Mouse (Mus musculus) yolk sac, embryonic 10.5 days (tissue): ENCODE data around the gene Tns1.

Experiments
- DNase-seq: peaks from one replicate; pipeline ENCODE4 v3.0.0-alpha.2; 2017; ENCODE audit warnings: low spot score

Tns1 gene

GRCm38 (mm10) chr1:74012706-74013105, 111.5 kb downstream of the Tns1 start:
- DNase-seq, result no peak

DNA sequence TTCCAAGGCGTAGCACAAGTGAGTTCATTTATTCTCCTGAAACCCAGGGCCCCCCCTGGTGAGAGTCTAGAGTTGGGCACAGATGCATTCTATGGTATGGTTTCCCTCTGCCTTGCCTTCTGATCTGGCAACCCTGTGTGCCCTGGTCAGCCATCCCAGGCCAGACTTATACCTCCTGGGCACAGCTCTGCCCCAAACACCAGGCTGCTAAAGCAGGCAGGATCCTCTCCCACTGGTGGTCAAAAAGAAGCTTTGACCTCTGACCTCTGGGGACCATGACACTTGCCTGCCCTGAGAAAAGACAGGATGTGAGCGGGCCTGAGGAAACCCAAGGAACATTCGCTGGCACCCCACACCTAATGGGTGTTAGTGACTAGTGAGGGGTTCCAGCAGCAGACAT, 114.8 kb downstream of the Tns1 start:
- DNase-seq, result no peak

DNA sequence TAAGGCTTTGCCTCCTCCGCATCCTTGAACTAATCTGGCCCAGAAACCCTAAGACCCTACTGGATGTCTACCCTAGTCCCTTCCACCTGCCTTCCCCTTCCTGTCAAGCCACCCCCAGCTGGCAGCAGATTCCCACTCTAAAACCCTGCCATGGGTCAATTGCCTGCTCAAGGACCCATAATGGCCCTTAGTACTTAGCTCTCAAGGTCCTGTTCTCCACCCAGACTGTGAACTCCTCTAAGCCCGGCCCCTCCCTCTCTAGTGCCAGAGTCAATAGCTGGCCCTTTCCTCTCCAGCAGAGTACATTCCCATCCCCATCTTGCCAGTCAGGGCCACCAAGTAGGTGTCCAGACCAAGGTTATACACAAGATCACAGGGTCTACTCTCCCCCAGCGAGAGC, 115.3 kb downstream of the Tns1 start:
- no peak for DNase-seq

GRCm38 (mm10) chr1:74008498-74008897, 115.8 kb downstream of the Tns1 start:
- no peak for DNase-seq

- no peak for DNase-seq
Observed at GRCm38 (mm10) chr1:74007398-74008050, 116.7 kb downstream of the Tns1 start.

DNA sequence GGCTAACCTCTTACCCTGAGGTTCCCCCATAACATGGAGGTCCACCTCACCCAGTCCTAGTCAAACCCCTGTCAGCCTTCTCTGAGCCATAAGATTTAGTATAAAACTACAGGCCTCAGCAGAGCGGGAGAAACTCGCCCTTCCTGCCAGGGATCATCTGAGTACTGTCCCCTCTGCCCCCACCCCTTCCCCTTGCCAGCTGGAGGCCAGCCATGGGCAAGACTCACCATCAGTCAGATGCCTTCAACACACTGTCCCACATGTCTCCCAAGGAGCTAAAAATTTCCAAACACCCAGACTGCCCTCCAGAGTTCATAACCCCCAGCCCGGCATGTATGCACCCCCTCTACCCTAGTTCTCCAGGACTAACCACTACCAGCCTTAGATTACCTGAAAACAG, 119.2 kb downstream of the Tns1 start:
- no peak for DNase-seq

- DNase-seq, result no peak
Observed at GRCm38 (mm10) chr1:74003723-74004122, 120.5 kb downstream of the Tns1 start.

DNA sequence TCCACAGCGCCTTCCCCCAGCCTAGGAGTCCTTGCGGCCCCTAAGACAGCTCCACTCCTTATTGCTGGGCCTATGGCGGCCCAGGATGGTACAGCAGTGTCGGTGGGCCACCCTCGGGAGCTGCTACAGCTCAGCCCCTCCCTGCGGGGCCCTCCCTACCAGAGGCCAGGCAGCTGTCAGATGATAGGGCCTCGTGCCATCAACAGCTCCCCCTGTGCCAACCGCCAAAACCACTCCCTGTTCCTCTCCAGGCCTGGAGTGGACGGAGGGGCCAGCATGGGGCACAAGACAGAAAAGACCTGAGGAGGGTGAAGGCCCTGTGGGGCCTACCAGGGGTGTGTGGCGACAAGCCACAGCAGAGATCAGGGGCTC, 122.8 kb downstream of the Tns1 start:
- DNase-seq, result no peak

- peak; percentile 68 for DNase-seq
Observed at GRCm38 (mm10) chr1:74000810-74001448, 123.3 kb downstream of the Tns1 start.

DNA sequence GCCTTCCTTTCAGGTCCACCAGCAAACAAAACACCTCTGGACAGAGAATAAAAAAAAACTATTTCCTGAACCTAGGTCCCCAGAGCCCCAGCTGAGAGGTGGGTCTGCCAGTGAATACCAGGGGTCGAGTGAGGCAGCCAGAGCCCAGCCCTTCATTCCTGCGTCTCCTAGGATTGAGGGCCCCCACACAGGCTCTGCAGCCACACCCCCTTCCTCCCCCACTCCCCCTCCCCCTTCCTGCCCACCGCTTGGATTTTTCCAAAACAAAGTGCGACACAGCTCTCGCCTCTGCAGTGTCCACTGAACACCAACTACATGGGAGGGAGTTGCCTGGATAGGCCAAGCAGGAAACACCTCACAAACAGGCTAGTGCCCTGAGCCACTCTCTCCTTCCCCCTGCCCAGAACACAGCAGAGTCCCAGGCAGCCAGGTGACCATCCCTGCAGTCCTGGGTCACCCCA, 124.0 kb downstream of the Tns1 start:
- DNase-seq, result peak; percentile 60

DNA sequence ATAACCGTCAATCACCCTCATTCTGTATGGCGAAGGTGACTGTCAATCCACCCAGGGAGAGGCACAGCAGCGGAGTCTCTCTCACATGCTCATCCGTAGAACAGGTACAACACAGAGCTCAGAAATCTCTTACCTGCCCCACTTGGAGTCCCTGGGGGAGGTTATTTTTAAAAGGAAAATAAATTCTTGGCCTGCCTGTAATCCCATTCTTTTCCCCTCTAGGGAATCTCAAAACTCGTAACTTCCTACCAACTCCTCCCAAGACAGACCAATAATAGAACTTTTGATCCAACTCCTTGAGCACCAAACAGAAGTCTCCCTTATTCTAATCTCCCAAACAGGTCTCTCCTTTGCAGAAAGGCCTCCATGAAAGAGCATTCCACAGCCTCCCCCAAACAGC, 124.7 kb downstream of the Tns1 start:
- DNase-seq, result no peak

DNA sequence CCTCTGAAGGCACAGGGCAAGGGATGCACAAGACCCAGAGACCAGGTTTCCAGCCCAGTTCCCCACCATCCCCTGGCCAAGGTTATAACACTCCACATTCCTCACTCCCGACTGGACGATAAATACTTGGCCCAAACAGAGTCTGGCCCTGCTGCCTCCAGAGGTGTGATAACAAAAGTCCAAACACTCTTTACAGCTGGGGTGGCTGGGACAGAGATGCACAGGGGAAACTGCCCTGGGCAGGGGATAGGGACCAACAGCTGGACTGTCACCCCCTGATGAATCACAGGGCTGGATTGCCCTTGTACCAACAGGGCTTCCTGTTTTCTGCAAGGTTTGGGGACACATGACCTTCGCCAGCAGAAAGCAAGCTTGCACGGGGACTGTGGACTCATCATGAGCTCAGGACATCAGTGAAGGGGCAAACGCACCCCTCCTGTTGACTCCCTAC, 125.3 kb downstream of the Tns1 start:
- peak; percentile 6 for DNase-seq

GRCm38 (mm10) chr1:73998131-73998865, 126.0 kb downstream of the Tns1 start:
- DNase-seq, result peak; percentile 19

DNA sequence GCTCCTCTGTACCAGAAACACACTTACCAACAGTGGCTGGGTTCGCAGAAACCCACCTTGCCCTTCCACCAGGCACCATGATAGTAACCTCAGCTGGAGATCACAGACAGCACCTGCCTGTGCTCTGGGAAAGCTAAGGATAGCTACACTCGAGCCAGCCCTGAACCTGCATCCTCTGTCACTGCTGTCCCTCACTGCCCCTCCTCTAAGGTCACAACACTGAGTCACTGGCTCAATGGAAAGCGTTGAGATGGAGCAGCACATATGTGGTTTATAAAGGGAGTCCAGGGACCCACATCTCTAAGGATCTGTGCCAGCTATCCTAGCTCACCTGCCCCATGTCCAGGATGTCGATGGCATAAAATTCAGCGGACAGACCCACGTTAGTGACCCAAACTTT, 126.9 kb downstream of the Tns1 start:
- DNase-seq, result no peak

GRCm38 (mm10) chr1:73996650-73997049, 127.6 kb downstream of the Tns1 start:
- DNase-seq, result no peak

DNA sequence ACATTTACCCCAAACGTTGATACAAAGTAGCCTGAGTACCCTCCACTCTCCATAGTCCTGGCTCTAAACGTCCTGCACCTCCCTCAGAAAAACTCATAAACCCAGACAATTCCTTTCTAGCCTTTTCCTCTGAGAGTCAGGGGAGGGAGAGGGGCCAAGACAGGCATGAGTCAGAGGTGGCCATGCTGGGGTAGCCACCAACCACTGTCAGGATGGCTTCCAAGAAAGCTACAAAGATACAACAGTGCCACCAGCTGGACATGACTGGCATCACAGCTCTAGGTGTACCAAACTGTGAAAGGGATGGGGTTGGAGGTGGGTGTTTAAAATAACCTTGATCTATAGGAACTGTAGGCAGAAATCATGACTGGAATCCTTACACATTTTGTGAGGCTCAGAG, 128.0 kb downstream of the Tns1 start:
- DNase-seq, result peak; percentile 30

DNA sequence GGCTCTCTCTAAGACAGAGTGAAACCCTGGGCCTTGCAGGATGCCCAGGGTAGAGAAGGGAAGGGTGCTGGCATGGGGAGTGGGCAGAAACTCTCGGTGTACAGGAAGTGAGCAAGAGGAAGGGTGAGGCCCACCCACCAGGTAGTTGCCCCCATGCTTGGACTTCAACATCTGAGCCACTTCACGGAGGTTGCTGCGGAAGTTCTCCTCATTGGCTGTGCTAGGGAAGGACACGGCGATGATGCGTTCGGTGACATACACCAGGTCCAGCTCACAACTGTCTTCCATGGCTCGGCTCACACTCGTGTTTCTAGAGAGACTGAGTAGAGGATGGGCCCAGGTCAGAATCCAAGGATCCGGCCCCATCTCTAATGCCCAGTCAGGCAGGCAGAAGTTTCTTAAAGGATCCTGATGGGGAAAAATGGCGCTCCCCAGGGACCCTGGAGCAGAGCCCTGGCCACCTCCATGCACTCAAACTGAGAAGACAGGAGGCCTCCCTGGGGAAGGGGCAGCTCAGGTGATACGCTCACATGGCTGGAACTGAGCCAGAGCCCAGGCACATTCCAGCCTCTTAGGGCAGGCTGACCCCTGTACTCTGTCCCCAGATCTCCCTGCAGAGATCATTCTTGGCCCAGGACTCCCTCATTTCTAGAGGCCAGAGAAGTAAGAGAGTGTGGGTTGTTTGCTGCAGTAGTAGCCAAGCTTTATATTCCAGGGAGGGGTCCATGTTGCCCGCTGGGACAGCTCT, 129.0 kb downstream of the Tns1 start:
- no peak for DNase-seq

DNA sequence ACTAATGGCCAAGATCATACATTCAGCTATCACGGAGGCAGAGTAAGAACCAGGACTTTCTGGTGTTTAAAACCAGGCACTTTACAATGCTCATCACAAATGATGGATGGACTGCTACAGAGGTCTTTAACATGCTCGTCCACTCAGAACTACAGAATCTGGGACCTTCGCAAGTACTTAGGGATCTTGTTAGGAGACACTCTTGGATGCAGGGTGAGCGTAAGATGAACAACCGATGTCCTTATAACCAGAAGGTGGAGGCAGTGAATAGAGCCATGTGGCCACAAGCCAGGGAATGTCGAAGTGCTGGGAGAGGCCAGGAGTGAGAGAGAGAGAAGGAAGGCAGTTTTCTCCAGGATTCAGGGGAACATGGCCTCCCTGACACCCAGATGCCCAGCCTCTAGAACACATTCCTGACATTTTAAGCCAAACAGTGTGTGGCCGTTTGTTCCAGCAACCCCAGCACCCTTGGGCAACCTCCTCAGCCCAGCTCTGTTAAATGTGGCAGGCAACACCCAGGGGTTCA, 130.3 kb downstream of the Tns1 start:
- no peak for DNase-seq

DNA sequence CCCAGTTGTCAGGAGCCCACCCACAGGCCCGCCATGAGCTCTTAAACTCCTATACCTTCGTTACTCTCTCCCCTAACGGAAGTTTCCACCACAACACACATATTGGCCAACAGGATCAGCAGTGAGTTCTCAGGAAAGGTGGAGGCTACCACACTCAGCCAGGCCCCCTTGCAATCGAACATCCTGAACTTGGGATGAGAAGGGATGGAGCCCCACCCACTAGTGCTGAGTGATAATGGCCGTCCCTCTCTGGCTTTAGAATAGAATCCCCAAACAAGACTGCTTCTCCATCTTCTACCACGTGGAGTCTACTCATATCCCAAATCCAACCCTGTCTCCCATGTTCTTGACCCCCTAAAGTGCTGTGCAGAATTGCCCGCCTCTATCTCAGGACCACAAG, 131.0 kb downstream of the Tns1 start:
- no peak for DNase-seq

- no peak for DNase-seq
Observed at GRCm38 (mm10) chr1:73992201-73992938, 131.9 kb downstream of the Tns1 start.

- no peak for DNase-seq
Observed at GRCm38 (mm10) chr1:73991226-73991625, 133.0 kb downstream of the Tns1 start.

DNA sequence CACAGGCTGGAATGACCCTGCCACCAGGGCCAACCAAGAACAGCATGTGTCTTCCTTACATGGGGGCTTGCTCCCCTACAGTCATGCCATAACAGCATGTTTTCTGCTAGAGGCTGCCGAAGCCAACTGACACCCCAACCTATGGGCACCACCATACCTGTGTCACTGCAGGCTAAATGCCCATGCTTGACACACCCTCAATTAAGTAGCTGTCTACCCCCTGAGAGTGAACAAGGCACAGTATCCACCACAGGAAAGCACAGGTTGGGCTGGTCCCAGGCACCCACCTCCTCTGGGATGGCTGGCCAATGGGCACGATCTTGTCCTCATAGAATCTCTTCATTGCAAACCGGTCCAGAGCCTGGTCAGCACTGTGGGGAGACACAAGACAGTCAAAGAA, 134.2 kb downstream of the Tns1 start:
- no peak for DNase-seq
